Mouse (Mus musculus): Measurements from ENCODE around the gene Eaf2. TPM values are rescaled to one million over a fixed set of nuclear protein-coding genes. Genes with fewer than 3 reads are reported as not detected.

Eaf2 gene
- polyA plus RNA-seq, 1 experiment, result 1.9 TPM

DNA sequence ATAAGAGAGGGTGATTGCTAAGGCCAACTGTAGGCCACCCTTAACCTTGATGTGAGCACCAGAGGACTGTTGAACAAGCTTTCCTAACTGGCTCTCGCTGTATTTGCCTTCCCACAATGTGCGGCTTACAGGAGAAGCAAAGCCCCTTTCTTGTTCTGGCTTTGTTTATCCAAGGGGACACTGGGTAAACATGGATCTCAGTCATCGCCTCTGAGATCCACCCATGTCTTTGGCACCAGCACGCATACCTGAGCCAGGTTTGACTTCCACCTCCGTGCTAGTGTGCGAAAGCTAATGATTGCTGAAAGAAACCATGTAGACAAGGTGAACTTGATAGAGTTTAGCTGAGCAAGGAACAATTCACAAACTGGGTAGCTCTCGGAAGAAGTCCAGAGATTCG, 131.2 kb downstream of the Eaf2 start:
- H3K4me1 ChIP-seq (ENCODE audit: control insufficient read depth, insufficient read depth, low read length), result no peaks in the 10 kb centered on the region
- no peak overlapping the region for H3K27ac ChIP-seq (ENCODE audit: insufficient read depth, low read length)
- H3K4me3 ChIP-seq (ENCODE audit: insufficient read depth, low read length), result no peak overlapping the region
- TF ChIP-seq POLR2A (IDR thresholded peaks at IDR 0.05; ENCODE audit: low read depth, low read length), result no peak
- TF ChIP-seq CTCF (IDR thresholded peaks at IDR 0.05; ENCODE audit: borderline replicate concordance, insufficient read depth, low read length), result no peak

Other genes starting within 250 kb of the Eaf2 start
- gene Cd86, start 208.9 kb downstream of the Eaf2 start, polyA plus RNA-seq (2011; ENCODE audit: insufficient read length, low read depth, missing spikeins), result 0.21 TPM in 1 of 2 replicates, not detected in the other
- not detected in 2 replicates for gene Ildr1, start 181.0 kb downstream of the Eaf2 start, polyA plus RNA-seq (2011; ENCODE audit: insufficient read length, low read depth, missing spikeins)
- gene Slc15a2, start 90.0 kb downstream of the Eaf2 start, polyA plus RNA-seq (2011; ENCODE audit: insufficient read length, low read depth, missing spikeins), result 0.86 TPM in 1 of 2 replicates, not detected in the other
- gene Iqcb1, start 46.6 kb downstream of the Eaf2 start, polyA plus RNA-seq (2011; ENCODE audit: insufficient read length, low read depth, missing spikeins), result 17.6 and 23.3 TPM in 2 replicates
- gene Golgb1, start 137 bp upstream of the Eaf2 start, polyA plus RNA-seq (2011; ENCODE audit: insufficient read length, low read depth, missing spikeins), result 57.5 and 64.4 TPM in 2 replicates
- 1.6 TPM in 1 of 2 replicates, not detected in the other for gene Hcls1, start 60.0 kb upstream of the Eaf2 start, polyA plus RNA-seq (2011; ENCODE audit: insufficient read length, low read depth, missing spikeins)
- not detected in 2 replicates for gene Fbxo40, start 115.5 kb upstream of the Eaf2 start, polyA plus RNA-seq (2011; ENCODE audit: insufficient read length, low read depth, missing spikeins)
- 5.6 and 5.7 TPM in 2 replicates for gene Polq, start 136.8 kb upstream of the Eaf2 start, polyA plus RNA-seq (2011; ENCODE audit: insufficient read length, low read depth, missing spikeins)